Mouse (Mus musculus) urinary bladder, postnatal 4 days (tissue): Measurements from ENCODE around the gene Cacna1h.
A peak's percentile ranks its signal among the peaks of the same experiment; 100 is the strongest.

Source experiments
- DNase-seq, 2 experiments: peaks; one replicate each; pipeline ENCODE4 v3.0.0; 2021 to 2022; ENCODE audit warnings: low spot score in 2 of 2

Gene Cacna1h

DNA sequence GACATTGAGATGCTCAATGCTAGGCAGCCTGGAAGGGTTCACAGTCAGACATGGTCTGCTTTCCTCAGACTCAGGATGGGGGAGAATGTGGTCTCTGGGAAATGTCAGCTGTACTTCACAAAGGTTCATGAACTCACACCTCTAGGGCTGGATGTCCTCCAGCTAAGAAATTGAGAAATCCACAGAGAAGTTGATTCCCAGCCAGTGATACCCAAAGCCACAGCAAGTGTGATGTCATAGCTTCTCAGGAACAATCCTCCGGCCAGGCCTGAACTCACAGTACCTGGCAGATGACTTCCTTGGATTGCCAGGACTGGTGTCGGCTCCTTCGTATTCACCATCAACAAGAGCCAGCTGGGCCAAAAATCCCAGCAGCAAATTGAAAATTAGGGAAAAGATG, 12.3 kb upstream of the Cacna1h start:
- no peak for DNase-seq

DNA sequence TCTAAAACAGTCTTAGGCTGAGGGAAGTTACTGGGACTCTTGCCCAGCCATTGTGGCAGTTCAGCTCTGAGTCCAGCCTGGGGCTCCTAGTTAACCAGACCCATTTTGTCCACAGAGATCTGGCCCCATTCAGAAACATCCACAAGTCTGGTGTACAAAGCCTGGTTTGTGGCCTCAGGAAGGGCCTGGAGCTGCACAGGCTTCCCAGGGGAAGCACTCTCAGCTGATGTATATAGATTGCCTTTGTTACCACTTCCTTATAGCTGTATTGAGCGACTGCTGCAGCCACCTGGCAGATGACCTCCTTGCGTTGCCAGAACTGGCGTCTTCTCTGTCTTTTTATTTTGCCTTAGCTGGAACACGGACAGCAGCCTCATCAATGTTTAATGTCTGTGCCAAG, 11.5 kb upstream of the Cacna1h start:
- no peak for DNase-seq

DNA sequence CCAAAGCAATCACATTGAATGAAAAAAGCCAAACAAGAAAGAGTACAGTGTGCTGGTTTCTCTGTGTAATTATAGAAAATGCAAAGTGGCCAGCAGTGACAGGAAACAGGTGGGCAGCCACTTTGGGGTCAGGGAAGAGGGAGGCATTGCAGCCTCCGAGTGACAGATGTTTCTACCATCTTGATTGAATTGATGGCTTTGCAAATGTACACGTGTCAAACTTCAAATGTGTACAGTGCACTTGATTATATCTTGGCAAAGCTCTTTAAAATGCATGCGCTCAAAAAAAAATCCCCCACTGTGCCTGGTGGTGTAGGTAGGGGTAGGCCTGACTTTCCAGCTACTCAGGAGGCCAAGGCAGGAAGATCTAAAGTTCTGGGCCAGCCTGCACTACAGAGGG, 9.3 kb upstream of the Cacna1h start:
- no peak for DNase-seq

DNA sequence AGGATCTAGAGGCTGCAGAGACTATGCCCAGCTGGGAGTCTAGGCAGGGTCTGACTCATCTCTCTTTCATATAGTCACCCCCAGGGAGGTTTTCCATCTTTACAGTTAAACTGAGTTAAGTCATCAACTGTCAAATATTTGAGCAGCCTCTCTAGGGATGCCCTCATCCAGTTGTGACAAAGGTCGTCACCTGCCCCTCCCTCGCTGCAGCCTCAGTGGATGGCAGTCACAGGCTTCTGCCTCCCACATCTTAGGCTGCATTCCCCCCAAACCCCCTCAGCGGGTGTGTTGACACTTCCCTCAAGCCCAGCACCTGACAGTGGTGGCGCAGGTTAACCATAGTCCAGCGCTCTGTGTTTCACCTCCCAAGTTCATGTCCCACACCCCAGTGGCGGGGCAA, 7.8 kb upstream of the Cacna1h start:
- no peak for DNase-seq

DNA sequence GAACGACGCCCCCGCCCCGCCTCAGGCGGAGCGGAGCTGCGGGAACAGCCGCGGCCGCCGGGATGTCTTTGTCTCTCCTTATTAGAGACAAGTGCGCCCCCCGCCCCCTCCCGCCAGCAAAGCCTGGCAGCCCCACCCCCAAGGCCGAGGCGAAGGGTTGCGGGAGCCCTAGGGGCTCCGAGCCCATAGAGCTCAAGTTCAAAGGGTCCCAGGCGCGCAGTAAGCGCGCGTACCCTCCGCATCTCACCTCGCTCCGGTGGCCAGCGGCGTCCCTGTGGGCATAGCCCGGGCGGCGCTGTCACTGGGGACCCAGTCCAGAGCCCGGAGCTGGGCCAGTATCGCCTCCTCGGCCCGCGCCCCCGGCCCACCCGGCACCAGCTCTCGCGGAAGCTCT, 363 bp downstream of the Cacna1h start:
- no peak for DNase-seq

DNA sequence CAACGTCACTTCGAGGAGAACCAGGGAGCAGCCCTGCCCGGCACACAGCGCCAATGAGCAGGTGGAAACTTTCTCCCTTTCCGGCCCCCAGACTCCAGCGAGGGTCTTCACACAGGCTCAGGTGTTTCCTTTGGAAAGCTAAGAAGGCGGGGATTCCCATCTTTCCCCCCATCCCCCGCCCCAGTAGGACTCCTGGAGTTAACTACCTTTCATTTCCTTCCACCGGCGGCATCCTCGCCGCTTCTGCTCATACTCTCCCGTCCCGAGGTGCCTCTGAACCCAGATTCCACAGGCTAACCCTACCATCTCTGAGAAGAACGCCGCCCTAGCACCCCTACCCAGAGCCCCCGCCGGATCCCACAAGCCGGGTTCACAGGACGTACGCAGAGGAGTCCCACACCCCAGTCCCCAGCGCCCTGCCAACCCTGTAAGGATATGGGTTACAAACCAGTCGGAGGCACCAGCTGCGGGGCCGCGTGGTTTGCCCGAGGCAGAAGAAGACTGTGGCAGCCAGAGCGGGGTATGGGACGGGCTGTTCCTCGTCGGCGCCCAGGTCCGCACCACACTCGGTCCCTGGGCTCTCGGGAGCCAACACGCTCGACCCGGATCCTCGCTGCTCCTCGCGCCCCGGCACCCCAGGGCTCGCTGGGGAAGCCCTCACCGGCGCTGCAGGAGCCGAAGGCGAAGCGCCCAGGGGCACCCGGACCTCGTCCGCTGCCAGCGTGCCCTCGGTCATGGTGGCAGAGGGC, 976 bp downstream of the Cacna1h start:
- no peak for DNase-seq

DNA sequence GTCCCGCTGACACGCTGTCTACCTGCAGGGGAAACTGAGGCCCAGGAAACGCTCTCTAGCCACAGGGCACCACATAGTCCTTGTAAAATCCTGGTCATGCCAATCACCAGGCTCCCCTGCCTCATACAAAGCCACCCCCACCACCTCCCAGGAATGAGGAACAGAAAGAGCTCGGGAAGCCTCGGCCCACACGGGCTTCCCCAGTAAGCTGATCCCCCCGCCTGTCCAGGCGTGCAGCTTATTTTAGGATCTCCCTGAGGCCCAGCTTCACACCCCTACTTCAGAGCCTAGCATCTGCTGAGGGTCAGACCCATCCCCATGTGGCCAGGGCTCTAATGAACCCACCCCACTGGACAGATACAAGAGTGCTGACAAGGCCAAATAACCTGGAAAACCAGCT, 3.0 kb downstream of the Cacna1h start:
- DNase-seq = no peak

DNA sequence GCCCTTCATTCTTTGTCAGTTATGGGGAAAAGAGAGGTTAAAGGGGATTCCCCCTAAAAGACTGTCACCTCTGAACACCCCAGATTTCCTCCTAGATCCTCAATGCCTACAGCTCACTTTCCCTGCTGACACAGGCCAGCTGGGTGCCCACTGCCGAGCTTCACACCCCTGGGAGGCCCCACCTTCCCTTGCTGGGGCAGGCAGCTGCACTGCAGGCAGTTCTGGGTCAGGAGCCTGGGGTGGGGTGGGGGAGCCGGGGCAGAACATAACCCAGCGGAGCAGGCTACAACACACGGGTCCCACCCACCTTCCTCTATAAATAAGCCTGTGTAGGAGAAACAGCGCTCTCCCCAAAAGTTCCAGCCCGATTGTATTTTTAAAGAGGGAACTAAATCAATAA, 3.7 kb downstream of the Cacna1h start:
- no peak for DNase-seq

DNA sequence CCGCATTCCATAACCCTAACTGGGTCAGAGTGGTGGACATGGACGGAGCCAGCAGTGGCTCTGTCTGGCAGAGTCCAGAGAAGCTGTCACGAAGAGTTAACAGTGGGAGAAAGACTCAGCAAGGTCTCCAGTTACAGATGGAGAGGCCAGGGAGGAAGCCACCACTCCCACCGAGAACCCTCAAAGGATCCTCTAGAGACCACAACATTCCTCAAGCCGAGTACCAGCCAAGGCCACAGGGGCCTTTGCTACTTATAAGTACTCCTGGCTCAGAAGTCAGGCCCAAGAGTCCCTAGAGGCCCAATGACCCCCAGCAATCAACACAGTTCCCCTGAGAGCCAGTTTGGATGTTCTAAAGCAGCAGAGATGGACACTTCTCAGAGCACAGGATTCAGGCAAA, 4.3 kb downstream of the Cacna1h start:
- no peak for DNase-seq

DNA sequence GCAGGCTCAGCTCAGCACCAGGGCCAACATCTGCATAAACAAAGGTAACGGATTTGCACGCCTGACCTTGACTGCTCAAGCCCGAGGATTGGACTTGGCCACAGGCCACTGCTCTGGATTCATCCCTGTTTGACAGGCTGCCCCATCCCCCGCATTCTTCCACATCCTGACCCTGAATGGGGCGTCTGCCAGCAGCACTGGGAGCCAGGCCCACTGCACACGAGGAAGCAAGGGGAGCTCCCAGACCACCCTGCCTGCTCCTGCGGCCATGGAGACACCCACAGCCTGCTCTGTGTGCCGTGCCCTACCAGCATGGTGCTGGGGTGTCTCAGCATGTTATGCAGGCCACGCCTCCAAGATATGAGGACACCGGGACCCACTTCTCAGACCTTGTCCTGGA, 6.1 kb downstream of the Cacna1h start:
- DNase-seq = peak; percentile 70 to 82

DNA sequence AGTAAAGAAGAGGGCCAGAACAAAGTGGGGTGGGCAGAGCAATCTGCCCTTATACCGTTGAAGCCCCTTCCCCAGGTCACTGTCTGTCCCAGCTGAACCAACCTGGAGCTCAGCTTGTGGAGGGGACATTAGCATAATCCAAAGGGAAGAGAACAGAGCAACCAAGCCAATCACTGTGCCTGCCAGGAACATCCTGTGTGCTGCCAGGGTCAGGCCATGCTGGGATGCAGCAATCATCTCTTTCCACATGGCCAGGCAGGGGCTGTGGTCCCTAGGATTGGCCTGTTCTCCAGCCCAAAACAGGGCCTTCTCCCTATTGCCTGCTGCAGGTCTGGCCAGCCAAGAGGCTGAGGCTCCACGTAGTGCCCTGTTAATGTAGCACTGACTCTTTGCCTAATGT, 7.6 kb downstream of the Cacna1h start:
- DNase-seq = no peak

DNA sequence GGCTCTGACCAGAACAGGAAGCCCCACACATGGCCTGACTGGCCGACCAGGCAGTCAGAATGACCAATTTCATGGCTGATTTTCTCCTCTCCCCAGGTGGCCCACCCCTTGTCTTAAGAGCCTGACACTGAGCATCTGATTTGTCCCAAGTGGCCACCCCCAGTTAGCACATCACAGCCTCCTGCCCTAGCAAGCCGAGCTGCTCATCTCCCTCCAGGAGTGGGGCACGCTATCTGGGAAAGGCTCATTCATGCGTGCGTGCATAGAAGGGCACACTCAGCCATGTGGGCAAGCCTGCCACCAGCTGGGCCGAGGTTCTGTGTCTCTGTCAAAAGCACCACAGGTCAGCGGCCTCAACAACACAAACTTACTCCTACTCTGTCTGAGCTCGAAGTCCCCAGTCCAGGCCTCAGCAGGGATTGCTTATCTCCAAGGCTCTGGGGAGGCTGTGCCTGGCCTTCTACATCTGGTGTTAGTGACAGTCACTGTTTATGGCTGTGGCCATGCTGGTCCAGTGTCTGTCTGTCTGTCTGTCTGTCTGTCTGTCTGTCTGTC, 9.0 kb downstream of the Cacna1h start:
- no peak for DNase-seq

DNA sequence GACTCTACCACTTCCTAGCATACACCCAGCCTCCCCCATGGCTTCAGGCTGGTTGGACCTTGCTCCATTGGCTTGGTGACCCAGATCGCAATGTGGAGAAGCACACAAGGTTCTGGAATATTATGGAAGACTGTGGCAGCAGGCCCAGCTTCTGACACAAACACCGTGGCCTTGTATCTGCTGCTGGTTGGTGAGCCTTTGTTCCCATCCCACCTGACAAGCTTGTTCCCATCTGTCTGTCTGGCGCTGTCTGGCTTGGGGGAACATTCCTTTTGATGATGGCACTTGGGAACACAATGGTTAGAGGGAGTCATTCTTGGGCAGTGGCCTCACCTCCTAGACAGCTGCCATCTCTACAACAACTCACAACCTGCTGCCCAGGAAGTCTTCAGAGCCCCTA, 12.6 kb downstream of the Cacna1h start:
- no peak for DNase-seq

DNA sequence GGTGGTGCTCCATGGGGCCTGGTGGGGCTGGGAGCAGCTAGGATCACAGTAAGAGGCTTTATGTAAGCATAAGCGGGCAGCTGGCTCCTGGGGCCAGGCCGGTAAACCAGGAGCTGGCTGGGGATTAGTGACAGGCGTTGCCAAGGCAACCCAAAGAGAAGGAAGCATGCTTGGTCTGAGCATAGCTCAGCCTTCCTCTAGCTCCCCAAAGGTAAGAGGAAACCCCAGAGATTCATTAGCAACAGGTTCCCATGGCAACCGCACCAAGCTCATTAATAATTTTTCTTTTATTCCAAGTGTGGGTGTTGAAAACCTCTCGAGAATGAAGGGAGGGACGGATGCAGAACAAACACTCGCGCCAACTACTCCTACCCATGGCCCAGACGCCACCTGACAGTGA, 14.7 kb downstream of the Cacna1h start:
- no peak for DNase-seq

DNA sequence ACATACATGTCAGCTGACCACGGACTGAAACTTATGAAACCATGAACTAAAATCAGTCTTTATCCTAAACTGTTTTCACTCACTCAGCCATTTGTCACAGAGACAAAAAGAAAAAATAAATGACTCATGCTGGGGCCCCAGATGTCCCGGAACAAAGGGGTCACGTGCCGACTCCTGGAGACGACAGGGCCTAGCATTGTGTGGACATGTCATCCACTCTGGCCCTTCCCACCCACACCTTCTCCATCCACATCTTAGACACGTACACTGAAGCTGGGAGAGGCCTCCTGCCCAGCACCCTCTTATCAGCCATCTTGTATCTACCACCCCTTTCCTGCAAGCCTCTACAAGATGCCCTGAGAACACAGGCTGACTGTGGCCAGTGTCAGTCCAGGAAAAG, 15.6 kb downstream of the Cacna1h start:
- no peak for DNase-seq

DNA sequence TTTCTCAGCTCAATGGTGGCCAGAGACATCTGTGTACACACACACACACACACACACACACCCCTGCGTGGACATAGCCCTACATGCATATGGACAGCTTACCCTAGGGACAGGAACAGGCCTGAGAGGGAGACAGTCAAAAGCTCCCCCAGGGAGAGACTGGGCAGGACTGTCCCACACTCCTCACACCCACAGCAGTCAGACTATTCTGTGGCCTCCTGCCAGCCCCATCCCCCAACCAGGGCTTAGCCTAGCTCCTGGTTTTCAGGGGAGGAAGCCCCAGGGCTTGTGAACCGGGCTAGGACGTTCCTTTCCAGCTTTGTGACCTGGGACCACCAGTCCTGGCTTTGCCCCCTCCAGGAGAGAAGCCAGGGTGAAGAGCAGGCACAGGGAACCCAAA, 17.4 kb downstream of the Cacna1h start:
- DNase-seq = no peak

DNA sequence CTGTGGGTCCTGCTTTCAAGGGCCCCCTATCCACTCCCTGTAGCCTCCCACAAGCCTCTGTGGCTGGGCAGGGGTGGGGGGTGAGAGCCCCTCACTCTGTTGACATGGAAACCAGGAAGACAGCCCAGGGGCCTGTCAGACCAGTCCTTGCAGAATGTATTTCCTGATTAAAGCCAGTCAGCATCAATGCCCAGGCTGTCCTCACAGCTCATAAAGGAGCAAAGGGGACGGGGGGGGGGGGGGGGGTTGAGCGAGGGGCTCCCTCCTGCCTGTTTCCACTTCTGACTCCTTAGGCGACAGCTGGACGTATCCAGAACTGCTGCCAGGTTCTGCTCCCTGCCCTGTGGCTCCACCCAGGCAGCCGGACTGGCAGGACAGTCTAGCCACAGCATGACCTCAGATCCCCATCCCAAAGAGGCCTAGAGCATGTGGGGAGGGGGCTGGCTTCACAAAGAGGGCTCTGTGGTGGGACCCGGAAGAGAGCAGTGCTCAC, 18.1 kb downstream of the Cacna1h start:
- DNase-seq = no peak

DNA sequence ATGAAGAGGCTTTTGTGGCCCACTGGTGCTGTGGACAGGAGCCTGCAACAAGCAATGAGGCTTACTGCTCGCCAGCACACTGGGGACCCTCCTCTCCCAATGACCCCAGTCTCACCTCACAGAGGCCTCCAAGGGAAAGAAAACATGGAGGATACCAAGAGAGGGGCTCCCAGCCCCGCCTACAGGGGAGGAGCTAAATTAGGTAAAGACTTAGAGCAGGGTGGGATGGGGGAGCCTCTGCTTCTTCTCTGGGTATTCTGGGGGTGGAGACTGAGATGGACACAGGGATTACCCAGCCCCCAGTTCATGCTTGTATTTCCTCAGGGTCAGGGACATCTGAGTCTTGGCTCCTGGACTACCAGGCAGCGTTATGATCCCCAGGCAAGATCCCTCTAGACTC, 18.7 kb downstream of the Cacna1h start:
- DNase-seq = no peak

DNA sequence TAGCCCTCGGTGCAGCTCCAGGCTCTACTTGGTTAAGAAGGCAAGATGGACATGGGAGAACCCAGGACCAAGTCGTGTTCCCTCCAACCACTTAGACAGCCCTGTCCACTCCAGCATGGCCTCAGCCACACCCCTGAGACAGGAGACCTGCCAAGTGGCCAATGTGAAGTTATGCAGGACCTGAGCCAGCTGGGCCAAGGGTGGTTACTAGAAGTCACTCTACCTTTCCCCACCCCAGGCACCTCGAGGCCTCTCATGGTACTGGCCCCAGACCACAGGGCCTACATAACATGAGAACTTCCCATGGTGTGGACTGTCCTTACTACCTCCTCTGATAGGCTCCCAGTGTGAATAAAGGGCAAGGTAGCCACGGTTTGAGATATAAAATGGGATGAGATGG, 19.4 kb downstream of the Cacna1h start:
- DNase-seq = no peak

DNA sequence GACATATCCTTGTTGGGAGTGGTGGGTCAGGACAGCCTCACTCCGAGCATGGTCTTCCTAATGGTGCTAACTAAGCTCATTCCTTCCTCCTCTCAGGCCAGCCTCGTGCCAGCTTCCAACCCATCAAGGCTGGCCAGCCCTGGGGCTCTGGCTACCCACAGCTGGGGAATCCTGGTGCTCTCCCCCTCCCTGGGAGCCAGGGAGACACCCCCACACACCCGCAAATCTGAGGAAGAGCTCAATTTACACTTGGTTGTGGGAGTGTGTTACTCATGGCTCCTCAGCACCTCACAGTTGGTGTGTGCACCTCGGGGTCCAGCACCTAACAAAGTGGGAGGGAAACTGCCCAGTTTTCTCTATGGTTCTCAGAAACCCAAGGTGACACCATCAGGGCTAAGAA, 22.3 kb downstream of the Cacna1h start:
- no peak for DNase-seq

DNA sequence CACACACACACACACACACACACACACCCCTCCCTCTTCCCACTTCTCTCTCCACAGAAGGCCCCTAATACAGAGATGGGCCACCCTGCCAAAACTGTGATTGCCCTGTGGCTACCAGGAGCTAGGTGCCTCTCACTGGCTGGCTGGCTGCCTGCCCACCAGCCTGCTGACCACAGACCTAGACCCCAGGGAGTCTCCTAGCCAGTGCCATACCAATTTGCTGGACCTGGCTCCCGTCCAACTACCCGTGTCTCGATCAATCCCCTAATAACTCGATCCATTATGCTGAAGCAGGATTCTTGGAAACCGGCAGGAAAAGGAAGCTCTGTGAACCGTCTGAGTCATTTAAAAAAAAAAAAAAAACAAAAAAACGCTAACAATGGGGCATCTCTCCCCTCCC, 22.8 kb downstream of the Cacna1h start:
- DNase-seq = no peak

DNA sequence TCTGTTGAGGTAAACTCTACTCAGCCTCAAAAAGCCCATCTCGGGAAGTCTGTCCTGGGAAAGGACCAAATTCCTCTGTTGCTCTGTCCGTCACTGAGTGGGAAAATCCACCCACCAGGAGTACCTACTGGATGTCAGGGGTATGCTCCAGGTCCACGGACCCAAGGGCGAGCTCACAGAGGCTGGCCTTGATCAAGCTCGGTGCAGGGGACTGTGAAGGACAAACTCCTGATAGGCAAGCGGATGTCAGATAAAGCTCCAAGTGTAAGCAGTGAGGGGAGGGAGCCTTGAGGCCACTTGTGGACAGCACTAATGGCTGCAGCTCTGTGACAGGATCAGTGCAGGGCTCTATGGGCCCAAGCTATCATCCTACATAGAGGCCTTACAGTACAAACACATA, 23.4 kb downstream of the Cacna1h start:
- no peak for DNase-seq

DNA sequence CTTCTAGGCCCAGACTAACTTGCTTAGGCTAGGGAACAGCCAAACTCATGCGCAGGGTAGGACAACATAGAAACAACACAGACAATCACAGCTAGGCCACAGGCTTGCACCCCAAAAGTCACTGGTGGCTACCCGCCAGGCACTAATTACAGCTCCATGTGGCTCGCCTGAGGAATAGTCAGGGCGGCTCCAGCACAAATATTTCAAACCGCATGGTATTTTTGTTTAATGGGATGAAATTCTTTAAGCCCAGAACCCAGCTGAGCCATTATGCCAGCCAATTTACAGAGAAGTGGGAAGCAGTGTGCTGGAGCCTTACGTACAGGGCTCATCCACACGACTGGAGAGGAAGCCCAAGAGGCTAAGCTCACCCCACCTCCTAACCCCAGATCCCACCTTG, 24.0 kb downstream of the Cacna1h start:
- no peak for DNase-seq
